ENCODE assay signal across 16 mouse cellular contexts in the genomic region with DNA sequence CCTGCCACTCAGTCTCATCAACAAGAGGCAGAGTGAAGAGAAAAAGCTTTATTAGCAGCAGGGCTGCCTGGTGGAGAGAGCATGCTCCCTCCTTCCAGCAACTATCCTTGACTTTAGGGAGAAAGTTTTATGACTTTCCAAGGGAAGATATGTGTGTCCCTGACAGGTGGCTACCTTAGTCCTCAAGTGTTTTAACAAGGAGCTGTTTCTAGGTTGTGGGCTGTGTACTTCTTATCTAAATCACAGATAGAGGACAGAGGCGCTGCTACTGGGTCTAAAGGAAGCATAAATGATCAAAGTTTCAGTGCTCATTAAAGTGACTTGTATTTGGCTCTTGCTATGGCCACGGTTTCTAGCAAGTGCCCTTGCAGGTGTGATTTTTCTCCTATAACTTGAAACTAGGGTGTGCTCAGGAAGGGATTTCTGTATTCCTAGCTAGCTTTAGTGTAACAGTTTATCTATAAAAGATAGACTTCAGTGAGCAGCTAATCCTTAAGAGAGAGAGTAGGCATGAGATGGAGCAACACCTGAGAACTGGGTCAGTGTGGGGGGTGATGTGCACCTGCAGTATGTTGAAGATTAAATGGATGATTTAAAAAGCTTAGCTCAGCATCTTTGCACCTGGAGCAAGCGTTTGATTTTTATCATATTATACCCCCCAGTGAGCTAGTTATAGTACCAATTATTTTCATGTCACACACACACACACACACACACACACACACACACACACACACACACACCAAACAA.
"Had no signal": no experiment of that assay in that cellular context is flagged by ENCODE, and none has a peak within 500 bp of the region (broad histone marks: within the 10 kb centered on the region; RNA-seq: fewer than 3 reads in every experiment).

No protein-coding gene starts in this region.

- DNase-seq: kidney, adult 11 months; kidney, adult 9 months; kidney, postnatal 36 days; layer of hippocampus, adult 9-11 months; layer of hippocampus, postnatal 36 days; lung, postnatal 14 days; midbrain, embryonic 14.5 days; right cerebral cortex, postnatal 4 days; spleen, adult 18-20 months had no signal

- H3K36me3 ChIP-seq: limb, embryonic 15.5 days; liver, embryonic 12.5 days; lung, embryonic 15.5 days; neural tube, embryonic 12.5 days; stomach, embryonic 15.5 days had no signal

- H3K4me2 ChIP-seq: limb, embryonic 15.5 days; liver, embryonic 12.5 days; lung, embryonic 15.5 days; neural tube, embryonic 12.5 days; stomach, embryonic 15.5 days had no signal

- H3K9ac ChIP-seq: limb, embryonic 15.5 days; liver, embryonic 12.5 days; lung, embryonic 15.5 days; neural tube, embryonic 12.5 days; stomach, embryonic 15.5 days had no signal

- H3K4me3 ChIP-seq: limb, embryonic 15.5 days; liver, embryonic 12.5 days; lung, embryonic 15.5 days; neural tube, embryonic 12.5 days; stomach, embryonic 15.5 days had no signal

- H3K27me3 ChIP-seq: limb, embryonic 15.5 days; lung, embryonic 15.5 days; neural tube, embryonic 12.5 days; stomach, embryonic 15.5 days had no signal

- H3K4me1 ChIP-seq: limb, embryonic 15.5 days; liver, embryonic 12.5 days; lung, embryonic 15.5 days; neural tube, embryonic 12.5 days; stomach, embryonic 15.5 days had no signal

- H3K9me3 ChIP-seq: limb, embryonic 15.5 days; liver, embryonic 12.5 days; lung, embryonic 15.5 days; neural tube, embryonic 12.5 days; stomach, embryonic 15.5 days had no signal

- H3K27ac ChIP-seq: kidney, postnatal 0 days; limb, embryonic 15.5 days; liver, embryonic 12.5 days; lung, embryonic 15.5 days; macrophage; neural tube, embryonic 12.5 days; stomach, embryonic 15.5 days had no signal

- ATAC-seq: liver, embryonic 12.5 days had no signal
